In genomic region chr9:110531151-110531791, GRCm38 (mm10) we compare ENCODE assay signal across 7 mouse cellular contexts. TPM values are rescaled to one million over a fixed set of nuclear protein-coding genes. Genes with fewer than 3 reads are reported as not detected.
A peak's percentile ranks its signal among the peaks of the same experiment; 100 is the strongest.
DNase-seq lines count a peak whose midpoint lies in the region; ATAC-seq and TF ChIP-seq lines count a peak whose summit lies in the region.

No protein-coding gene starts in this region.

- peak overlapping the region; percentile 33; the same call in 1 of the 2 replicates for H3K27ac ChIP-seq in CH12.LX (ENCODE audit: insufficient read depth, low read depth)
- peak overlapping the region; percentile 99 for H3K27ac ChIP-seq in forebrain, embryonic 15.5 days (replicated peaks)
- H3K27ac ChIP-seq in liver, embryonic 15.5 days (replicated peaks): peak overlapping the region; percentile 20
- H3K27ac ChIP-seq in cerebellum, adult 2 months (ENCODE audit: insufficient read depth, low read length): no peak overlapping the region

- no peaks in the 10 kb centered on the region for H3K27me3 ChIP-seq in CH12.LX (replicated peaks)
- no peaks in the 10 kb centered on the region for H3K27me3 ChIP-seq in forebrain, embryonic 15.5 days
- H3K27me3 ChIP-seq in liver, embryonic 15.5 days: no peaks in the 10 kb centered on the region
- H3K27me3 ChIP-seq in cerebellum, adult 2 months (ENCODE audit: control insufficient read depth, insufficient read depth, low read length): no peaks in the 10 kb centered on the region

- H3K4me2 ChIP-seq in CH12.LX (ENCODE audit: insufficient read depth, low read depth, poor library complexity, severe bottlenecking): peak overlapping the region; percentile 97
- peak overlapping the region; percentile 44 for H3K4me2 ChIP-seq in forebrain, embryonic 15.5 days (replicated peaks)
- H3K4me2 ChIP-seq in liver, embryonic 15.5 days: peak overlapping the region; percentile 93

- H3K79me2 ChIP-seq in CH12.LX (replicated peaks; ENCODE audit: control insufficient read depth, extremely low read depth, insufficient read depth, poor library complexity, severe bottlenecking): peaks cover 38% of the 10 kb centered on the region

- in situ Hi-C loops in CH12.LX (cut with MboI; ENCODE audit: low pct_ligation_motif_present, low pct_unique_long_range_greater_than_20kb, low sequenced_read_pairs): loop anchor here (5.0 kb wide), 1 partner anchor 119 kb away; no protein-coding TSS in a partner anchor

- peak overlapping the region in 2 of 3 experiments; percentile 40 to 87 for H3K4me3 ChIP-seq in CH12.LX (replicated peaks in 1 of 3; ENCODE audit: low read depth in 2 of 3, low read length in 2 of 3, poor library complexity in 1 of 3)
- H3K4me3 ChIP-seq in forebrain, embryonic 15.5 days: peak overlapping the region; percentile 86
- peak overlapping the region; percentile 83 for H3K4me3 ChIP-seq in liver, embryonic 15.5 days (replicated peaks)
- no peak overlapping the region for H3K4me3 ChIP-seq in cerebellum, adult 2 months (replicated peaks; ENCODE audit: insufficient read depth, low read depth, low read length)

- dilution Hi-C loops in CH12.LX (cut with MboI; ENCODE audit: extremely low pct_ligation_motif_present, extremely low pct_unique_long_range_greater_than_20kb, low sequenced_read_pairs): no loop called here

- no peak; the same call in 1 of the 2 replicates for TF ChIP-seq EP300 in CH12.LX (IDR thresholded peaks at IDR 0.05; ENCODE audit: low read length)

- WGBS in forebrain, embryonic 15.5 days: 25% methylated on average over 6 of the region's 6 CpGs
- 27% methylated on average over 6 of the region's 6 CpGs for WGBS in liver, embryonic 15.5 days (ENCODE audit: insufficient replicate concordance)
- WGBS in cerebellum, adult 2 months: 35% methylated on average over 6 of the region's 6 CpGs

- no peak for TF ChIP-seq RAD21 in CH12.LX (IDR thresholded peaks at IDR 0.05; ENCODE audit: low read depth, low read length)

- DNase-seq in A20 (ENCODE audit: low read depth, low spot score): peak; percentile 73
- peak; percentile 40 for DNase-seq in CH12.LX (ENCODE audit: extremely low read depth)
- DNase-seq in gastrocnemius, postnatal 25 days: no peak
- DNase-seq in cerebellum, adult 2 months: no peak
- no peak for DNase-seq in thymus, adult 18-20 months

- H3K9ac ChIP-seq in CH12.LX (ENCODE audit: insufficient read depth, low read depth): peak overlapping the region; percentile 65
- no peak overlapping the region for H3K9ac ChIP-seq in forebrain, embryonic 15.5 days (replicated peaks)
- H3K9ac ChIP-seq in liver, embryonic 15.5 days: peak overlapping the region; percentile 99; the same call in 1 of the 2 replicates

- peaks cover 15 to 46% of the 10 kb centered on the region in 2 experiments for H3K4me1 ChIP-seq in CH12.LX (ENCODE audit: control insufficient read depth in 1 of 2, insufficient read depth in 2 of 2)
- peaks cover 30% of the 10 kb centered on the region for H3K4me1 ChIP-seq in forebrain, embryonic 15.5 days
- H3K4me1 ChIP-seq in liver, embryonic 15.5 days (replicated peaks): peaks cover 47% of the 10 kb centered on the region
- no peaks in the 10 kb centered on the region; the same call in 1 of the 2 replicates for H3K4me1 ChIP-seq in cerebellum, adult 2 months (ENCODE audit: control insufficient read depth, insufficient read depth, low read length)

- peaks cover 0 to 12% of the 10 kb centered on the region in 2 experiments for H3K36me3 ChIP-seq in CH12.LX (replicated peaks in 1 of 2; ENCODE audit: control insufficient read depth in 1 of 2, insufficient read depth in 1 of 2, low read length in 1 of 2)
- H3K36me3 ChIP-seq in forebrain, embryonic 15.5 days: no peaks in the 10 kb centered on the region
- no peaks in the 10 kb centered on the region for H3K36me3 ChIP-seq in liver, embryonic 15.5 days (replicated peaks)

- no peak for ATAC-seq in forebrain, embryonic 15.5 days (replicated peaks)
- no peak for ATAC-seq in liver, embryonic 15.5 days (ENCODE audit: insufficient read depth)

- no peak for TF ChIP-seq CTCF in CH12.LX (conservative IDR thresholded peaks at IDR 0.05 in 1 of 2, IDR thresholded peaks at IDR 0.05 in 1 of 2; ENCODE audit: low read depth in 2 of 2, low read length in 2 of 2)
- no peak for TF ChIP-seq CTCF in cerebellum, adult 2 months (IDR thresholded peaks at IDR 0.05; ENCODE audit: borderline replicate concordance, insufficient read depth, low read depth, low read length)

- no peaks in the 10 kb centered on the region for H3K9me3 ChIP-seq in CH12.LX (replicated peaks; ENCODE audit: low read length)
- no peaks in the 10 kb centered on the region for H3K9me3 ChIP-seq in forebrain, embryonic 15.5 days
- H3K9me3 ChIP-seq in liver, embryonic 15.5 days (replicated peaks): no peaks in the 10 kb centered on the region

- no peak for TF ChIP-seq POLR2A in CH12.LX (IDR thresholded peaks at IDR 0.05; ENCODE audit: low read depth, low read length)
- TF ChIP-seq POLR2A in cerebellum, adult 2 months (IDR thresholded peaks at IDR 0.05; ENCODE audit: borderline replicate concordance, insufficient read depth, low read length): no peak

TF ChIP-seq in CH12.LX, 34 proteins besides CTCF, POLR2A, EP300 and RAD21:
- TF ChIP-seq NRF1 (IDR thresholded peaks at IDR 0.05; ENCODE audit: low read depth, low read length): peak; percentile 70
- peak; percentile 25 for TF ChIP-seq ZNF384 (IDR thresholded peaks at IDR 0.05; ENCODE audit: low read depth, low read length)
- TF ChIP-seq CHD1 (IDR thresholded peaks at IDR 0.05; ENCODE audit: low read depth, low read length): peak; percentile 72; the same call in 1 of the 2 replicates
- TF ChIP-seq SIN3A (IDR thresholded peaks at IDR 0.05; ENCODE audit: low read length): peak; percentile 8; the same call in 1 of the 2 replicates
- TF ChIP-seq ELF1 (IDR thresholded peaks at IDR 0.05; ENCODE audit: low read depth, low read length): no peak
- TF ChIP-seq TBP (conservative IDR thresholded peaks at IDR 0.05; ENCODE audit: low read depth, low read length): no peak
- peak; percentile 89 for TF ChIP-seq MYC (IDR thresholded peaks at IDR 0.05; ENCODE audit: low read depth, low read length)
- TF ChIP-seq BHLHE40 (IDR thresholded peaks at IDR 0.05; ENCODE audit: low read depth, low read length): 0 out of 2 replicates have a peak, but pooled peaks have one; percentile 9
- no peak for TF ChIP-seq MAFK (IDR thresholded peaks at IDR 0.05; ENCODE audit: insufficient replicate concordance, low read length)
- TF ChIP-seq USF1 (IDR thresholded peaks at IDR 0.05; ENCODE audit: low read depth, low read length): no peak
- TF ChIP-seq MAZ (IDR thresholded peaks at IDR 0.05; ENCODE audit: low read depth, low read length): no peak
- peak; percentile 86 for TF ChIP-seq MAX (IDR thresholded peaks at IDR 0.05; ENCODE audit: low read length)
- 0 out of 2 replicates have a peak, but pooled peaks have one; percentile 22 for TF ChIP-seq NELFE (IDR thresholded peaks at IDR 0.05; ENCODE audit: low read depth, low read length)
- no peak for TF ChIP-seq RCOR1 (conservative IDR thresholded peaks at IDR 0.05; ENCODE audit: low read depth, low read length)
- peak; percentile 81 for TF ChIP-seq MXI1 (IDR thresholded peaks at IDR 0.05; ENCODE audit: low read depth, low read length)
- TF ChIP-seq SMC3 (IDR thresholded peaks at IDR 0.05; ENCODE audit: low read depth, low read length): no peak

RNA-seq across cellular contexts. Expression of gene Setd2, which starts 1.1 kb away (rescaled TPM):
- 34.9 and 35.8 TPM in 2 replicates for total RNA-seq in CH12.LX (2012; rRNA removed)
- total RNA-seq in CH12.LX (2014; rRNA removed): 35.5 and 41.6 TPM in 2 replicates
- 87.1 and 104 TPM in 2 replicates for polyA plus RNA-seq in CH12.LX (2012; ENCODE audit: insufficient read length, low read depth)
- 36.2 and 36.7 TPM in 2 replicates for polyA plus RNA-seq in forebrain, embryonic 15.5 days (2015; fragmentation: Nextera tagmentation; extraction: Ambion mirVana)
- 9.2 and 10.5 TPM in 2 replicates for polyA plus RNA-seq in liver, embryonic 15.5 days (2015; fragmentation: Nextera tagmentation; extraction: Ambion mirVana)
- 10 to 100 TPM; 25.7 to 28.2 TPM for total RNA-seq in gastrocnemius, postnatal 25 days (2021)
- 69.0 and 69.5 TPM in 2 replicates for polyA plus RNA-seq in cerebellum, adult 2 months (2012; rRNA removed)

RNA-seq across cellular contexts. Expression of gene Kif9, which starts 54.5 kb away (rescaled TPM):
- total RNA-seq in CH12.LX (2012; rRNA removed) (1.2 and 1.8 TPM in 2 replicates), CH12.LX (2014; rRNA removed) (1.1 and 1.6 TPM in 2 replicates)
- 1.2 and 1.8 TPM in 2 replicates for polyA plus RNA-seq in CH12.LX (2012; ENCODE audit: insufficient read length, low read depth)
- polyA plus RNA-seq in forebrain, embryonic 15.5 days (2015; fragmentation: Nextera tagmentation; extraction: Ambion mirVana): 2.7 and 4.1 TPM in 2 replicates
- polyA plus RNA-seq in liver, embryonic 15.5 days (2015; fragmentation: Nextera tagmentation; extraction: Ambion mirVana): 0.17 and 0.23 TPM in 2 replicates
- under 1 TPM in 1 of 2 experiments, not detected in 1; 0.26 TPM for total RNA-seq in gastrocnemius, postnatal 25 days (2021)
- 2.2 and 2.3 TPM in 2 replicates for polyA plus RNA-seq in cerebellum, adult 2 months (2012; rRNA removed)

RNA-seq across cellular contexts. Expression of gene Klhl18, which starts 54.8 kb away (rescaled TPM):
- total RNA-seq in CH12.LX (2012; rRNA removed): 4.4 and 4.8 TPM in 2 replicates
- 3.0 and 3.5 TPM in 2 replicates for total RNA-seq in CH12.LX (2014; rRNA removed)
- 10.1 and 10.2 TPM in 2 replicates for polyA plus RNA-seq in CH12.LX (2012; ENCODE audit: insufficient read length, low read depth)
- polyA plus RNA-seq in forebrain, embryonic 15.5 days (2015; fragmentation: Nextera tagmentation; extraction: Ambion mirVana): 14.0 and 14.2 TPM in 2 replicates
- 2.5 TPM in 2 replicates for polyA plus RNA-seq in liver, embryonic 15.5 days (2015; fragmentation: Nextera tagmentation; extraction: Ambion mirVana)
- 1 to 10 TPM; 7.5 to 9.4 TPM for total RNA-seq in gastrocnemius, postnatal 25 days (2021)
- polyA plus RNA-seq in cerebellum, adult 2 months (2012; rRNA removed): 25.9 and 26.9 TPM in 2 replicates

Comparison
In these comparisons a context has a peak if more than half of its experiments do, and no peak if none do; other contexts are left out.
1. DNase-seq: peak in A20 (single experiment) and CH12.LX (single experiment); none in gastrocnemius, postnatal 25 days (single experiment), cerebellum, adult 2 months (0 of 2) and thymus, adult 18-20 months (0 of 2).
2. H3K4me2 ChIP-seq: peak in every context shown above with its lines; median percentile 97 in CH12.LX; 93 in liver, embryonic 15.5 days; 44 in forebrain, embryonic 15.5 days.